Mouse (Mus musculus) cerebellum, adult (tissue): ENCODE measurements around the gene Clptm1l.

Source experiments
- ATAC-seq: cut with Nextera tagmentation; 2 replicates; pipeline ENCODE4 v1.9.2; 2017; ENCODE audit warnings: mild to moderate bottlenecking, moderate library complexity, mixed read lengths; ENCODE audit not compliant: insufficient number of reproducible peaks, low FRiP score, low TSS enrichment

Clptm1l gene

DNA sequence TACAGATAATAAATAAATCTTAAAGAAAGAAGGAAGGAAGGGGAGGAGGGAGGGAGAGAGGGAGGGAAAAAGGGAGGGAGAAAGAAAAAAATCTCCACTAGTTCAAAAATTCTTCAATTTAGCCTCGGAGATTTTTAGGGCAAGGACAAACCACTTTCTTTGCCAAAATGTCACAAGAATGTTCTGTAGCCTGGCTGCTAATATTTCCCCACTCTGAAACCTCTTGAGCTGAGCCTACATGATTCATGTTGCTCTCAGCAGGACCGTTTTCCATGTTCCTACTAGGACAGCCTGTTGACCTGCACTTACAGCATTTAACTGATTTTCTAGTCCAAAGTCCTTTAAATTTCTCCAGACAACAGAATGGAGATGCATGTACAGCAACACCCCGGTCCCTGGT is 51.2 kb downstream of the Clptm1l start:
- no peak for ATAC-seq

DNA sequence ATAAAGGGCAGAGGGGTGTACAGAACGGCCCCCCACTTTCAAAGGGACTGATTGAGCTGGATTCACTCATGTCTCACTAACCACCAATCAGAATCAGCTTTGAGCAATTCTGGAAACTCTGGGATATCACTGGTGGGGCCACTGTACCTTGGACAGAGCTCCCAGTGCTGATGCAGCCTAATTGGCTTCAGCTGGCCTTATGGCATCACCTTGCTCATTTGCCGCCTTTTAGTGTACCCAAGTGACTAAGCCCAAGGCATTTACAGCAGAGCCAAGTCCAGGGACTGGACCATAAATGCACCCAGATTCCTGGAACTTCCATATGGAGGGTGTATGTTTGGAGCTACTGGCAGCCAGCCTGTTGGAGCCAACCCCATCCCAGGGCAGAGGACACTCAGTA is 55.1 kb downstream of the Clptm1l start:
- ATAC-seq, result no peak

DNA sequence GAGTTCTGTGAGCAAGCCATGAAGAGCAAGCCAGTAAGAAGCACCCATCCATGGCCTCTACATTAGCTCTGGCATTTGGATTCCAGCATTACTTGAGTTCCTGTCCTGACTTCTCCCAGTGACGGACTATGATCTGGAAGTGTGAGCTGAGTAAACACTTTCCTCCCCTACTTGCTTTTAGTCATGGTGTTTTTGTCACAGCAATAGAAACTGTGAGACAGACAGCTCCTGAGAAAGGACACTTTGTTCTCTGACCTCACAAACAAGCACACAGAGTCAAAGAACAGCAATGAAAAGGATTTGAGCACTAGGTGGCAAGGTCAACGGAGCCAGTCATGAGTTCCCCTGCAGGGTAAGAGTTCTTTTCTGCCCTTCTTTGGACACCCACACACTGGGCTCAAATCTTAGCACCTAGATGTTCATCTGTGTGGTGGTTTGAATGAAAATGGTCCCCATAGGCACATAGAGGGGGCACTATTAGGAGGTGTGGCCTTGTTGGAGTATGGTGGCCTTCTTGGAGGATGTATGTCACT is 56.4 kb downstream of the Clptm1l start:
- no peak for ATAC-seq
